Comparison of ENCODE assay signal across 11 mouse cellular contexts in genomic region chr6:32144771-32145170, GRCm38 (mm10).
"Had no signal": no experiment of that assay in that cellular context is flagged by ENCODE, and none has a peak within 500 bp of the region (broad histone marks: within the 10 kb centered on the region; RNA-seq: fewer than 3 reads in every experiment).

No protein-coding gene starts in this region.

- H3K4me2 ChIP-seq: limb, embryonic 13.5 days; neural tube, embryonic 15.5 days had no signal

- H3K36me3 ChIP-seq: limb, embryonic 13.5 days had no signal

- H3K4me3 ChIP-seq: limb, embryonic 13.5 days; neural tube, embryonic 15.5 days had no signal

- H3K4me1 ChIP-seq: neural tube, embryonic 15.5 days had no signal

- H3K27ac ChIP-seq: kidney, postnatal 0 days; limb, embryonic 13.5 days; liver, embryonic 14.5 days; neural tube, embryonic 15.5 days; stomach, postnatal 0 days had no signal

- H3K9ac ChIP-seq: limb, embryonic 13.5 days; liver, embryonic 14.5 days; neural tube, embryonic 15.5 days had no signal

- H3K27me3 ChIP-seq: limb, embryonic 13.5 days; neural tube, embryonic 15.5 days had no signal

- H3K9me3 ChIP-seq: limb, embryonic 13.5 days; neural tube, embryonic 15.5 days had no signal

- DNase-seq: kidney, adult 9 months; kidney, postnatal 36 days; left cerebral cortex, postnatal 4 days; lung, adult 18-20 months; lung, postnatal 36 days; thymus, postnatal 14 days had no signal
